Mouse (Mus musculus): ENCODE results near the gene Fnip1. TPM values are rescaled to one million over a fixed set of nuclear protein-coding genes. Genes with fewer than 3 reads are reported as not detected.

The Fnip1 gene
- total RNA-seq, 2 experiments from 2014 or later = 25.5 to 31.3 TPM

DNA sequence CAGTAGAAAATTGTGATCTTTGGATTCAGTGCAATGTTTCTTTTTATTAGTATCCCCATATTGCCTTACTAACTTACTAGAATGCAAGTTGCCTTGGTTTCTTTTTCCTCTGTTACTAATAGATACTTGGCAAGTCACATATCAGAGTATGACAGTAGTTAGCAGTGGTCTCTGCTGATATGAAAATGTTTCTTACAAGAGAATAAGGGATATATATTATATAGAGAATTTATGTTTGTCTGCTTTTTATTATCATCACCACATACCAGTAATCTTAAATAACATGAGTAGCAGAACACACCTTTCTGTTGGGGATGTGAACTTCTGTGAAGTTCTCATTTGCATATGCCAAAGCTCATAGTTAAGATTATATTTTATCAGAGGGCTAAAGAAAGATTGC, 104.4 kb downstream of the Fnip1 start:
- no peak for DNase-seq

DNA sequence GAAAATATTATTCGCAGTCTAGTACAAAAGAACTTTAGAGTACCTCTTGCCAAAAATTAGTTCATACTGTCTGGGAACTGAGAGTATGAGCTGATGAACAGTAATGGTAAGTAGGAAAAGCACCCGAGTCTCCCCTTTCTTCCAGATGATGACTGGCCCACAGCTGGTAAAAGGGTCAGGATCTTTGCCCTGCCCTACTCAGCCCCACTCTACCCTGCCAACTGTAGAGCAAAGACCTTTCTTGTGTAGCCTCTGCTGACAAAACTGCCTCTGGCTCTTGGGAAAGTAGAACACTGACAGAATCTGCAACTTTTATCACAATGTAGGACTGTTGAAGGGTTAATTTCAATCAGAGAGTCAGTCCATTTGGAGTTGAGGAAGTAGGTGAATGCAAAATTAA, 117.0 kb downstream of the Fnip1 start:
- no peak for DNase-seq

DNA sequence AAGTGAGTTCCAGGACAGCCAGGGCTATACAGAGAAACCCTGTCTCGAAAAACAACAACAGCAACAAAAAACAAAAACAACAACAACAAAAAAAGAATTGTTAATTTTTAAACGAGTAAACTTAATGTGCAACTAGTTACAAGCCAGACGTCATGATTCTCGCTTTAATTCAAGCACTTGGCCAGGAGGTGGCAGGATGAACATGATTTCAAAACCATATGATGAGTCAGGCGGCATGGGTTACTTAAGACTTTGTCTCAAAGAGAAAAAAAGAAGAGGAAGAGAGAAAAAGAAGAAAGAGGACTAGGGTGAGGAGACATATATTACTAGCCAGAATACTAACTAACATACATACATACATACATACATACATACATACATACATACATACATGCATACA, 124.8 kb downstream of the Fnip1 start:
- DNase-seq = peak; percentile 34 to 44

Other genes starting within 250 kb of the Fnip1 start
- gene Csf2, start 188.5 kb upstream of the Fnip1 start, total RNA-seq (2021) = not detected
- not detected for gene Il3, start 170.9 kb upstream of the Fnip1 start, total RNA-seq (2021)
- 1 to 10 TPM; 2.7 to 3.1 TPM for gene Acsl6, start 134.4 kb upstream of the Fnip1 start, total RNA-seq (2021)
- not detected for gene Meikin, start 67.5 kb upstream of the Fnip1 start, total RNA-seq (2021)
- gene Rapgef6, start 84.6 kb downstream of the Fnip1 start, total RNA-seq (2021) = 10 to 100 TPM; 23.0 to 24.5 TPM